Mouse (Mus musculus) cerebellum, adult (tissue): Measurements from ENCODE around the gene Gm42674.
A peak's percentile ranks its signal among the peaks of the same experiment; 100 is the strongest.

Experiments used
- ATAC-seq: cut with Nextera tagmentation; 2 replicates; pipeline ENCODE4 v1.9.2; 2017; ENCODE audit warnings: mild to moderate bottlenecking, moderate library complexity, mixed read lengths; ENCODE audit not compliant: insufficient number of reproducible peaks, low FRiP score, low TSS enrichment

Gm42674 gene

GRCm38 (mm10) chr3:90601486-90602110, at the start of gene Gm42674:
Gene Gm42674 (plus strand): TSS chr3:90601904.
- no peak for ATAC-seq

GRCm38 (mm10) chr3:90552231-90552630, 49.5 kb upstream of the Gm42674 start:
- ATAC-seq: no peak

DNA sequence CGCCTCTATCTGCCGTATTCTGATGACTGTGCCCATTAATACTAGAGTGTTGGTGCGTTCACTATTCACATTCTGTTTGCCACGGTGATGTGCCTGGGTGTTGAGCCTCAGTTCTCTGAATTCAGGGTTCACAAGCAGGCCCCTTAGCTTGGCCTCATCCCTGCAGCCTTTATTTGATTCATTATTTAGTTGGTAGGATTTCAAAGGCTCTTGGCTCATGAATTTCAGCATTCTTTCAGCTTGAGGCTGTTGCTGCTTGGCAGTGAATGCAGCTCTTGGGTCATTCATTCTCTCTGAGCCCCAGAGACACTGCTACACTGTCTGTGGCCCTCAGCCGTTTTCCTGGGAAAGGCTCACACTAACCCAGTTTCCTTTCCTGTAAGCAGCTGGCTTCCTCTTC, 45.8 kb upstream of the Gm42674 start:
- ATAC-seq: peak; percentile 56; the same call in 1 of the 2 replicates

DNA sequence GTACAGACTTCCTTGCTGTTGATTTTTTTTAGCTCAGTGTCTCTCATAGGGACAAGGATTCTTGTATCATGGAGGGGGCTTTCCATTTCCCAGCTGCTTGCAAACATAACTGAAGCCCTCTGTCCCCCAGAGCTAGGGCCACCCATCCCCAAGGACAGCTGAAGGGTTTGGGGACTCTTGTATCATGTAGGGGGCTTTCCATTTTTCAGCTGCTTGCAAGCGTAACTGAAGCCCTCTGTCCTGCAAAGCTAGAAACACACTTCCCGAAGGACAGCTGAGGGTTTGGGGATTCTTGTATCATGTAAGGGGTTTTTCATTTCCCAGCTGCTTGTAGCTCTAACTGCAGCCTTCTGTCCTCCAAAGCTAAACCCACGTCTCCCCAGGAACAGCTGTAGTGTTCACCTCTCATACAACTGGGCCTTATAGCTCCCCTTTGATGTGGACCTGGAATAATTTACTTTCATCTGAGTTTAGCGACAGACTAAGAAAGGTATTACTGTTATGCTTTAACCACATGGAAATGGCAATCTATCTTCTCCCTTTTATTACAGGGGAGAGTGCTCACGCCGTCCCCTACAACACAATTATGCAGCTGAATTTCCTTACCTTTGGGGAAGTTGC, 41.6 kb upstream of the Gm42674 start, which contains the start of gene S100a3:
TSS of gene S100a3 (plus strand) at position 571 of the 621 bp plus-strand sequence.
- ATAC-seq: no peak

DNA sequence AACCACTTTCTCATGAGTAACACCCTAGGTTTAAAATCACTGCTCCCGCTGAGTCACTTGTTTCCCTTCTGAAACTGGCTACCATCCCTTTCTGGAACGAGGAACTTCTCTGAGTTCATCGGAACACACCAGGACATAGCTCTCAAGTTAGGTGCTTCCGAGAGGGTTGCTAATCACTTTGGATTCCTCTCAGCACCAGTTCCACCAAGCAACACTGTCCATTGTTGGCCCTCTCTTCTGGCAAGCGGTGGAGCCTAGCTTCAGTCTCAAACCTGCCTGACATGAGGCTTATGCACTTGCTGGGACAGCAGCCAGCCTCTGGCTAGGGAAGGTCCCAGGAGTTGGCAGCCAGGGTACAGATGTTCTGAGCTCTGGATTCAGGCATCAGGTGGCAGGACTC, 27.0 kb upstream of the Gm42674 start:
- ATAC-seq: no peak

DNA sequence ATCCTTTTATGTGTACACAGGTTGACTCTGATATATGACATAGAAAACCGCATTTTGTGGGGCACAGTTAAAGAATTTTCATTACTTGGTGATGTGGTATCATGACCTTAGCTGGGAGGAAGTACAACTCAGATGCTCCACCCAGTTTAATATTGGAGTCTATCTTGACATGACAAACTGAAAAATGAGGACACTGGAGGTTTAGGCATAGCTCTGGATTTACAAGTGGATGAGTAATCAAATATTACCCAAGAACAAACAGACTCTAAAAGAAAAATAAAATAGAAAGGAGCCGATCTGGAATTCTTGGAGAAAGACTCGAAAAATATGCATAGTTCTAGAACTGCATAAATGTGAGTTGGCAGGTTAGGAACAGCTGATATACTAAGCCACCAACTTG, 26.4 kb upstream of the Gm42674 start:
- ATAC-seq: no peak

GRCm38 (mm10) chr3:90576351-90577001, 25.2 kb upstream of the Gm42674 start:
- ATAC-seq: no peak

DNA sequence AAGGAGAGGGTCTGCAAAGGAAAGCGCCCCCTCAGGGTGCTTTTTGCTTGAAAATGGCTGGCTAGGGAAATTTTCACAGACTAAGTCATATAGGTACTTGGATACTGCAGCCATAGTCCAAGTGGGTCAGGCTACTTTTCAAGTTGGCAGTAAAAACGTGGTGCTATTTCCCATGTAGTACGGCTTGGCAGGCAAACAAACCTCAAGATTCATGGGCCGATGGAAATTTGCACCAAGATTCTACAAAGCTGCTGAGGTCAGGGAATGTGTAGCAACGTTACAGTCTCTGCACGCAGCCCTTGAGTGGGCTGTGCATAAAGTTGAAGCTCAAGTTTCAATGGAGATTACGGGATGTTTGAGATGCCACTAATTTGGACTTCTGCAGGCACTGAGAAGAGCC, 22.3 kb upstream of the Gm42674 start:
- ATAC-seq: no peak

DNA sequence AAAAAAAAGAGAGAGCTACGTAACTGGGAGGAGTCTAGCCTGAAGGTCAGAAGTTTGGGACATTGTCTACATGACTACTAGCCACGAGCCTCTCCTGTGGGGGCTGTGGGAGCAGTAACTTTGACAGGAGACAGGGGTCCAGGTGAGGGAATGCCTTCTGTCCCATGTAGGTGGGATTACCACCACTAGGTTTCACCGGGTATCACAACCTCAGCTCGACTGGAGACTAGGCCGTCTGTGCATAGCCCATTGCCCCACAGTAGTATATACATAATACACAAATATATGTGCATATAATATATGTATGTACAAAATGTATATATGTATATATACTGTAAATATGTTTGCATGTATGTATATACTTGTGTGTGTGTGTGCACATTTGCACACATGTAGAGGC, 20.6 kb upstream of the Gm42674 start:
- no peak for ATAC-seq

DNA sequence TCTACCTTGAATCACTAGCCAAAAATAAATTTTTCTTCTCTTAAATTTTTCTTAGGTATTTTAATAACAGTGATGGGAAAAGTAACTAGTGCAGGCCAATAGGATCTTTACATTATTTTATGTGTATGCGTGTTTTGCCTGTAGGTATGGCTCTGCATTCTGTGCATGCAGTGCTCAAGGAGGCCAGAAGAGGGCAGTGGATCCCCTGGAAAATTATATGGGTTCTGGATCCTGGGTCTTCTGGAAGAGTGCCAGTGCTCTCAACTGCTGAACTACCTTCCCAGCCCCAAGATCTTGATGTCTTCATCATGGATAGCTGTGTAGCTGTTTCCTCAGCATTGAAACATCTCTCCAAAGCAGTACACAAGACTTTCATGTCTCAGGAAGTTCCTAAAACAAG, 19.5 kb upstream of the Gm42674 start:
- ATAC-seq: no peak

- no peak for ATAC-seq
These were observed 19.1 kb upstream of the Gm42674 start for GRCm38 (mm10) chr3:90582556-90582955.

DNA sequence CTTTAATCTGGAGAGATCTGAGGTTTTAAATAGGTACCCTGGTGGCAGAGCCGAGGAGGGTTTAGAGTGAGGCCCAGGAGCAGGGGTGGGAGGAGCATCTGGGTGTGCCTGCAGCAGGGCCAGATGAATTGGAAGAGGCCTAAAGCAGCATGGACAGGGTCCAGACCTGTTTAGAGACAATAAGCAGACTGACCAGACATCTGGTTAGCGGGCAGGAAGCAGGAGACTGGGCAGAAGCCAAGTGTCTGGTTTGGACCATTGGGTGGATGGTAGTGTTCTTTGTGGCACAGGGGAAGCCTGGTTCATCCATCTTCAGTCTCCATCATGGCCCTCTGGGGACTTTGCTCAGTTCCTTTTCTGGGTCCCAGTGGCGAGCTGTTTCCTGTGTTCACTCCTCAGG, 17.8 kb upstream of the Gm42674 start:
- no peak for ATAC-seq

DNA sequence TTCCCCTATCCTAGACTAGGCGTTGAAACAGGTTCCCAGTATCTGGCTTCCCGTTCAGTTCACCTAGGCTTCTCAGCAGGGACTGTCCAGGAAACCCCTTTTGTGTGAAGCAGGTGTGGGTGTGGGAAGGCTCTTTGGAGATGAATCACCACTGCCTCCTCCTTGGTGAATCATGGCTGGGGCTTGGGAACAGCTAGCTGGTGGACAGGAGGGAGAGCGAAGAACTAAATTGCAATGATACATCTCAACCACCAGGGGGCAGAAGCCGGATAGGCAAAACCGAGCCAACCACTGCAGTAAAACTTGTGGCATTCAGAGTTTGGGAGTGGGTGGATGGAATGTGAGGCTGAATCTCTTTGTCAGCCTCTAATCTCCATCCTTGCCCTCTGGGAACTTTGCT, 16.1 kb upstream of the Gm42674 start:
- no peak for ATAC-seq

DNA sequence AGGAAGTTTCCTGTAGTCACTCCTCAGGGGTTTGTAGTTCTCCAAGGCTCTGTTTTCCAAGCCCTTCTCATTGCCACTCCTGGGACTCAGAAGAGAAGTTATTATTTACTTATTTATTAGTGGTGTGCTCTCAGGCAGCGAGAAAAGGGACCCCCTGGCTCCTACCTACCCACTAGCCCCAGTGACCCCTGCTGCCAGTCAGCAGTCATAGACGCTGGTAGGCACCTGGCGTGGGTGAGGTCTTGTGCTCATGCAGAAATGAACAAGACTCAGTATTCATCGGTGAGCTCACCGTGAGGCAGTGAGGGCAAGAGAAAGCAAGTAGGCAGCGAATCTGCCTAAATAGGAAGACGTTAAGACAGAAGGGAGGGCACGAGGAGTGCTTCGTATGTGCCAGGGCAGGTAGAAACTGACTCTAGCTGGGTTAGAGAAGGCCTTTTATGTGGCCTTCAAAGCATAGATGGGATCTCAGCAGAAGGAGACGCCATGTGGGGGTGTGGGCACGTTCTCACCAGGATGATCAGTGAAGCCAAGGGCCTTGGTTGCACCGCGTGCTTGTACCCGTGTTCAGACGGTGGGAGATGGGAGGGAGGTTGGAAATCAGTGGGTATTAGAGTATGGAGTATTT, 15.6 kb upstream of the Gm42674 start:
- no peak for ATAC-seq

GRCm38 (mm10) chr3:90586906-90587305, 14.8 kb upstream of the Gm42674 start:
- 0 out of 2 replicates have a peak, but pooled peaks have one; percentile 17 for ATAC-seq

- ATAC-seq: no peak
These were observed 14.2 kb upstream of the Gm42674 start for GRCm38 (mm10) chr3:90587361-90588101.

DNA sequence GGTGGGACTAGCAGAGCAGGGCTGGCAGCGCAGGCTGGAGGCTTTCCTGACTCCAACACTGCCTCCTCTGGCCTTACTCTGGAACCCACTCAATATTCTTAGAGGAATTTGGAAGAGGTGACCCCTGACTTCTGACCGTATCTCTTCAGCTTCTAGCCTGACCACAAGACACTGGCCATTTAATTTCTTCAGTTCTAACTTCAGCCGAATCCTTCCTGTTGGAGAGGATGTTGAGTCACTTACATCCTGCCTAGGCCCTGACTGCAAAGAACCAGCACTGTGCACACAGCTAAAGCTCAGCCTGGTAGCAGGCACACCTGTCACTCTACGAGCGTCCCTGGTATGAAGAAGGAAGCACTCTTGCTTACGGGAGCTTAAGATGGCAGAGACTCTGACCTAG, 12.3 kb upstream of the Gm42674 start:
- ATAC-seq: no peak

GRCm38 (mm10) chr3:90589947-90590346, 11.8 kb upstream of the Gm42674 start, which contains the start of gene S100a2:
Gene S100a2 (plus strand): TSS chr3:90590247.
- ATAC-seq: no peak

- no peak for ATAC-seq
These were observed 7.2 kb upstream of the Gm42674 start for GRCm38 (mm10) chr3:90594466-90594865.

DNA sequence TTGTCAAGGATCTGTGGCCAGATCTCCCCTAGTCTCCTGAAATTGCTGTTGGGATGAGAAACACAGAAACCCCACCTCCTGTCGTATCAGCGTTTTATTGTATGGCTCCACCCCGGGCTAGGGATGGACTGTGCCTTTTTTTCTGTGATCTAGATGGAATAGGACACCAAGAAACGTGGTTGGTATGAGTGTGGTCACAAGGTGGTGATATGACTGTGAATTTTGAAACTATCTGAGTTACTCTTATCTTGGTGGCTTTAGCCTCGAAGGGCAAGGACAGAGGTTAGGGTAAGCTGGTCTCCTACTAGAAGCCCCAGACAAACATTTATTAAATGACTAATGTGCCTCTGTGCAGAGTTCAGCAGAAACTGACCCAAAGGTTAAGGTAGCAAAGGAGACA, 6.1 kb upstream of the Gm42674 start:
- no peak for ATAC-seq

- no peak for ATAC-seq
These were observed 4.9 kb upstream of the Gm42674 start for GRCm38 (mm10) chr3:90596810-90597209.
